Mouse (Mus musculus) bone marrow, adult 2 months (tissue): ENCODE measurements around the gene Selenof.

Experiments
- CTCF ChIP-seq: fragments of 200-500 bp; IDR thresholded peaks from 2 replicates; pipeline ENCODE4 v1.5.1; 2011; ENCODE audit warnings: low read length, control low read depth; ENCODE audit not compliant: control insufficient read depth, insufficient read depth
- POLR2A ChIP-seq: fragments of 200-500 bp; IDR thresholded peaks from 2 replicates; pipeline ENCODE4 v1.6.1; 2011; ENCODE audit warnings: low read depth, mild to moderate bottlenecking, control low read depth, low read length, borderline replicate concordance; ENCODE audit not compliant: control insufficient read depth

GRCm38 (mm10) chr3:144541906-144542438 is 28.1 kb upstream of the Selenof start:
- TF ChIP-seq POLR2A = no peak
- no peak for TF ChIP-seq CTCF
